Mouse (Mus musculus) brain, embryonic 14.5 days (tissue): Measurements from ENCODE around the gene P2rx6. TPM values are rescaled to one million over a fixed set of nuclear protein-coding genes. Genes with fewer than 3 reads are reported as not detected.
"Not testable (repeated sequence)": the region's sequence is repeated elsewhere in the genome, so short reads cannot be mapped to it uniquely, and the experiment has no call there.

Experiments used
- DNase-seq: peaks from one replicate; pipeline ENCODE4 v3.0.0-alpha.2; 2011; ENCODE audit warnings: low read depth
- CTCF ChIP-seq: fragments of 200-500 bp; IDR thresholded peaks from 2 replicates; pipeline ENCODE4 v1.5.1; 2012; ENCODE audit warnings: inconsistent platforms, mild to moderate bottlenecking, moderate library complexity, borderline replicate concordance; ENCODE audit not compliant: insufficient read depth, insufficient read length; ENCODE audit errors: extremely low read depth
- POLR2A ChIP-seq: fragments of 200-500 bp; IDR thresholded peaks from 2 replicates; pipeline ENCODE4 v1.6.1; 2012; ENCODE audit warnings: mild to moderate bottlenecking, inconsistent platforms, borderline replicate concordance; ENCODE audit not compliant: poor library complexity, insufficient read depth, insufficient read length, severe bottlenecking; ENCODE audit errors: extremely low read depth
- polyA plus RNA-seq: library from polyadenylated mRNA; depleted of rRNA; stranded (reverse); fragments of >200 nt; gene quantifications from 2 replicates; pipeline ENCODE4 v1.2.3, GENCODE M21; 2012; rRNA removed

Gene P2rx6
- polyA plus RNA-seq, 1 experiment, result 1.8 TPM

DNA sequence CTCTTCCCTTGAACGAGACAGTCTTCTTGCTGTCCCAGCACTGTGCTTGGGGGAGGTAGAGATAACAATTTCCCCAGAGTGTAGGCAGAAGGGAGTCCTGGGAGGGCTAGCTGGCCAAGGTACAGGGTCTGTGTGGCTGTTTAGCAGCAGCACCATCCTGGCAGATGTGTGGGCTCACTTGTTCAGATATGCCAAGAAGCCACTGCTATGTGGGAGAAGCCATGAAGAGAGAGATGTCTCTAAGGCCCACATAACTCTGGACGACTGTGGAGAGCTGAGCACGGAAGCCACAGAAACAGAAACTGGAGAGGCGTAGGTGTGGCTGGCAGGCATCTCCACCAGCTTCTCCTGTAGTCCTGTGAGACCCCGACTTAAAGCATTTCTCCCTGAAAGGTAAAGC lies 44.0 kb downstream of the P2rx6 start:
- no peak for TF ChIP-seq CTCF
- no peak for TF ChIP-seq POLR2A
- no peak for DNase-seq

DNA sequence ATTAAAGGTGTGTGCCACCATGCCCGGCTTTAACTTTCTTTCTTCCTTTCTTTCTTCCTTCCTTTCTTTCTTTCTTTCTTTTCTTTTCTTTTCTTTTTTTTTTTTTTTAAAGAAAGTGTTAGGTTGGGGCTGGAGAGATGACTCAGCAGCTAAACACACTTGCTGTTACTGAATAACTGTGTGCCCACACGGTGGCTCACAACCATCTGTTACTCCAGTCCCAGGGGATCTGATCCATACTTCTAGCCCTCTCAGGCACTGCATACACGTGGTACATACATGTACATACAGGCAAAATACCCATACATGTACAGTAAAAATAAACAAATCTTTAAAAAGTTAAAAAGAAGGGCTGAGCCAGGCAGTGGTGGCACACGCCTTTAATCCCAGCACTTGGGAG lies 49.7 kb downstream of the P2rx6 start:
- DNase-seq, result no peak

DNA sequence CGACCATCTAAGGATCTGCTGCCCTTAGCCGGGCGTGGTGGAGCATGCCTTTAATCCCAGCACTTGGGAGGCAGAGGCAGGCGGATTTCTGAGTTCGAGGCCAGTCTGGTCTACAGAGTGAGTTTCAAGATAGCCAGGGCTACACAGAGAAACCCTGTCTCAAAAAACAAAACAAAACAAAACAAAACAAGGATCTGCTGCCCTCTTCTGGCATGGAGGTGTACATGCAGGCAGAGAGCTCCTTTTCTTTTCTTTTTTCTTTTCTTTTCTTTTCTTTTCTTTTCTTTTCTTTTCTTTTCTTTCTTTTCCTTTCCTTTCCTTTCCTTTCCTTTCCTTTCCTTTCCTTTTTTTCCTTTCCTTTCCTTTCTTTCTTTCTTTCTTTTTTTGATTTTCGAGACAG lies 53.1 kb downstream of the P2rx6 start:
- peak; percentile 24; the same call in 1 of the 2 replicates for TF ChIP-seq CTCF
- not testable (repeated sequence) for DNase-seq

More for the DNA sequence above, 49.7 kb downstream of the P2rx6 start:
- no peak for TF ChIP-seq POLR2A
- TF ChIP-seq CTCF, result no peak

DNA sequence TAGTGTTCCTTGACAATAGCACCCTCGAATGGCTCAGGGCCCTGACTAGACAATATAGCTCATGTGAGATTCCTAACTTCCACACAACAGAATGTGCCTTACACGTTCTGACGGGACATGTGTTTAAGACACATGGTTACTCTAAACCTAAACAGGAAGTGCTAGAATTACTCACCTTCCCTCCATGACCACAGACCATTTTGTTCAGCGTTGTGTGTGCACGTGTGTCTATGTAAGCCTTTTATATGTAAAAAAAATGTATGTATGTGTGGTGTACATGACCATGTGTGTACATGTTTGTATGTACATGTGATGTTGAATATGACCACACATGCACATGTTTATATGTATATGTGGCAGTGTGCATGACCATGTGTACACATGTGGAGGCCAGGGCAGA lies 54.5 kb downstream of the P2rx6 start:
- no peak for DNase-seq
- TF ChIP-seq POLR2A, result no peak

DNA sequence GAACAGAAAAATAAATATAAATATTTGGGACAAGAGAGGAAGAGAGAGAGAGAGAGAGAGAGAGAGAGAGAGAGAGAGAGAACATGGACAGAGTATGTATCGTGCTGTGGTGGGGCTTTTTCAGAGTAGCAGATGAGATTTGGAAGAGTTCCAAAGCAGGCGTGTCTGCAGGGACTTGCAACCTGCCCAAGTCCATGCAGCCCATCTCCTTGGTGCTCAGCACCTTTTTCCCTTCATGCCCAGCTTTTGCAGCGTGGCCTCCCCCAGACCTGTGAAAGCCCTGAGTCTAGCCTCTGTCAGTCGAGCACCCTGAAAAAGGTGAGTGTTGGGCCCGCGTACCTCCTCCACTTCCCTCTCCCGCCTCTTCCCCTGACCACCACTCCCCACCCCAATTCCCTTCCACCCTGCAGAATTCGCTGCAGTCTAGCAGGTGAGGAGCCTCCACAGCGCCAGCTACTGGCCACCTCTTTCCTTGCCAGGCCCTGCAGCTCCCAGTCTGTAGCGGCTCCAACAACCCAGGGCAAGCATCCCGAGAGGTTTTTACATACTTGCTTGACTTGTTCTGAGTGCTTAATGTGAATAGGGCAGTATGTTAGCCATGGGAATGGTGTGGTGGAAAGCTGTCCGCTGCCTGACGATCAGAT lies 56.4 kb downstream of the P2rx6 start:
- peak; percentile 54 for DNase-seq
- peak; percentile 78 for TF ChIP-seq CTCF
- TF ChIP-seq POLR2A, result no peak

DNA sequence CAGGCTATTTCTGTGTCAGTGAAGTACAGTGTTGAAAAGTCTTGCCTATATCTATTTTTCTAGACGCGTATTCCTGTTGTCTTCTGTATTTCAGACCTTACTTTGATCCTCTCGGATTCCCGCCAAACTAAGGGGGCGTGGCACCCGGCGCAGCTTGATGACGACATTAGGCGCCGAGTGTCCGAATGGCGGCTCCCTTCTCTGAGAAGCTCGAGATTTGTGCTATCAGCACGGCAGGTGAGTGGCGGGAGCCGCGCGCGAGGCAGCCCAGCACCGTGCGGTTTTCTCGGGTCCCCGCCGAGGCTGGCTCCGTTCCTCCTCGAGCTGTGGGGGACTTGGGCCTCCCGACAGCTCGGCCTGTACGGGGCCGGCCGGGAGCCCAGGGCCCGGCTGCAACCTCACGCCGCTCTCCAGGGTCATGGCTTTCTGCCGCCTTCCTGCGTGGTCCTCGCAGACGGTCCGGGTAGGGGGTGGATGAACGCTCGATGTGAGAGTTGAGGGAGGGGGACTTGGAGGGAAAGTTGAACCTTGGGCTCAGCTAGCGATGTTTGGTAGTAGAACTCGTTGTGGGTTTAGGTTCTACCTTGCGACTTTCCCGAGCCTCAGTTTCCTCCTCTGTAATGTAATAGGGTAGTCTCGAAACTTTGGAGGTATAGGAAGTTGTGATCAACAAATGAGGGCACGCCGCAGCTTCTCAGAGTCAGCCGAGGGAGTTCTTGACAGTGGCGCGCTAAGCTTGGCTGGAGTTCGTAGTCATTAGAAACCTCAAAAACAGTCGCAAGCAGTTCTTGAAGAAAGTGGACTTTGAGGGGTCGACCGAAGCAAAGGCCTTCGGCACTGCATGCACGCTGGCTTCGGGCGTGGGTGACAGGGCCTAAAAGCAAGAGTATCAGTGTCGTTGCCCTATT lies 57.8 kb downstream of the P2rx6 start, which contains the start of gene Smpd4:
Gene Smpd4, plus strand, starts transcription at position 157 of the 908 bp plus-strand sequence.
- peak; percentile 92 for DNase-seq
- peak; percentile 18; the same call in 1 of the 2 replicates for TF ChIP-seq POLR2A
- TF ChIP-seq CTCF, result no peak

DNA sequence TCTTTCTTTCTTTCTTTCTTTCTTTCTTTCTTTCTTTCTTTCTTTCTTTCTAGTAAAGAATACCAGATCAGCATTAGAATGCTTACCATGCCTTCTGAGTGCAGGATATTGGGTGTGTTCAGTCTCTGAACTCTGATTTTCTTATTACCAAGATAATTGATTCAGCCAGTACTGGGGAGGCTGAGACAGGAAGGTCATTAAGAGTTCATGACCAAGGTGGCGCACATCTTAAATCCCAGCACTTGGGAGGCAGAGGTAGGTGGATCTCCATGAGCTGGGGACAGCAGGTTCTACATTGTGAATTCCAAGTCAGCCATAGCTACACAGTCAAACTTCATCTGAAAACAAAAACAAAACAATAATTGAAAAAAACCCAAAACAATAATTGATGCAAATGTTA lies 60.3 kb downstream of the P2rx6 start:
- no peak for TF ChIP-seq POLR2A
- no peak for TF ChIP-seq CTCF
- no peak for DNase-seq

DNA sequence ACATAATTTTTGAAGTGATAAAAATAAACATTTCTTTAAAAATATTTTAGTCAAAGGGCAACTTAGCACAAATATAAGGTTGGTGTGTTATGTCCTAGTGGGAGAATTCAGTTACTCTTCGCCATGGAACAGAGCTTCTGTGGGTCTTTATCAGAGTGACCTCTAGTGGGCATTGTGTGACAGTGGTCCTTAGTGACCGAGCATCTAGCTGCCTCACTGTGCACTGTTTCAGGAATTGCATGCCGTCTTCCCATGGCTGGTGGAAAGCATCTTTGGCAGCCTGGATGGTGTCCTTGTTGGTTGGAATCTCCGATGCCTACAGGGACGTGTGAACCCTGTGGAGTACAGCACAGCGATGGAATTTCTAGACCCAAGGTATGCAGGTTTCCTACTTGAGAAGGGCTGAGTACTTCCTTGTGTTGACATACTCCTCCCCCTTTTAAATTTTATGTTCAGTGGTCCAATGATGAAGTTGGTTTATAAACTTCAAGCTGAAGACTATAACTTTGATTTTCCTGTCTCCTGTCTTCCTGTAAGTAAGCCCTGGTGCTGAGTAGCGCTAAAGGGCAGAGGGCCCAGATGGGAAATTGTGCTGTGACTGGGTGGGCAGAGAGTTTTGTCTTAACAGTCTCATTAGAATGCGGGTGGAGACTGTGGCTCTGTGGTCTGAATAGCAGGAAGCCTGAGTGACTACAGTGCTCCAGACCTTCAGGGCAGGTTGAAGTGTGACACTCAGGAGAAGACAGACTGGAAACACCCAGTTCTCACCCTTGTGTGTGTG lies 64.0 kb downstream of the P2rx6 start:
- peak; percentile 67 for DNase-seq
- peak; percentile 72; the same call in 1 of the 2 replicates for TF ChIP-seq CTCF
- no peak for TF ChIP-seq POLR2A

DNA sequence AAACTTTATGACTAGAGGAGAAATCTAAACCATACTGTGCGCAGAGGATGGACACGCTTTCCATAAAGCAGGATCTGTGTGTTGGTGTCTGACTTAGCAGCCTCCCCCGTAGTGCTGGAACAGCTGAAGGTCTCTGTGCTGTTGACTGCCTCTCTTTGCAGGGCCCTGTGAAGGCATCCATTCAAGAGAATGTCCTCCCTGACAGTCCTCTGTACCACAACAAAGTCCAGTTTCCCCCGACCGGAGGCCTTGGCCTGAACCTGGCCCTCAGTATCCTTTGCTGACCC lies 64.5 kb downstream of the P2rx6 start:
- no peak for DNase-seq
- TF ChIP-seq POLR2A, result no peak
- no peak for TF ChIP-seq CTCF

Other genes starting within 250 kb of the P2rx6 start
- 0.93 and 0.98 TPM in 2 replicates for gene Serpind1, start 230.5 kb upstream of the P2rx6 start, polyA plus RNA-seq
- 9.5 and 19.6 TPM in 2 replicates for gene Snap29, start 155.9 kb upstream of the P2rx6 start, polyA plus RNA-seq
- 131 and 151 TPM in 2 replicates for gene Pi4ka, start 155.6 kb upstream of the P2rx6 start, polyA plus RNA-seq
- 58.5 and 66.4 TPM in 2 replicates for gene Crkl, start 109.9 kb upstream of the P2rx6 start, polyA plus RNA-seq
- gene Aifm3, start 72.3 kb upstream of the P2rx6 start, polyA plus RNA-seq, result 16.6 and 17.4 TPM in 2 replicates
- gene Lztr1, start 53.2 kb upstream of the P2rx6 start, polyA plus RNA-seq, result 309 and 395 TPM in 2 replicates
- gene Thap7, start 30.7 kb upstream of the P2rx6 start, polyA plus RNA-seq, result 75.1 and 103 TPM in 2 replicates
- 0.47 and 0.78 TPM in 2 replicates for gene Lrrc74b, start 638 bp upstream of the P2rx6 start, polyA plus RNA-seq
- 27.5 and 38.6 TPM in 2 replicates for gene Slc7a4, start 21.3 kb downstream of the P2rx6 start, polyA plus RNA-seq
- 98.5 and 120 TPM in 2 replicates for gene Smpd4, start 57.5 kb downstream of the P2rx6 start, polyA plus RNA-seq
- 6.1 and 8.5 TPM in 2 replicates for gene Ccdc74a, start 84.6 kb downstream of the P2rx6 start, polyA plus RNA-seq
- 65.0 and 87.3 TPM in 2 replicates for gene Med15, start 171.0 kb downstream of the P2rx6 start, polyA plus RNA-seq
- 109 and 116 TPM in 2 replicates for gene Klhl22, start 197.7 kb downstream of the P2rx6 start, polyA plus RNA-seq
- 11.8 and 15.5 TPM in 2 replicates for gene Scarf2, start 235.4 kb downstream of the P2rx6 start, polyA plus RNA-seq